Mouse (Mus musculus) hindbrain, embryonic 13.5 days (tissue): ENCODE measurements at regions not wholly inside any gene's neighbourhood (a gene's known extent, or its start where the extent isn't known, plus 50 kb on each side); places are given as distances from the start of the nearest gene placed in this dataset.
A peak's percentile ranks its signal among the peaks of the same experiment; 100 is the strongest.

Experiments
- ATAC-seq: fragments of 200-750 bp; cut with Nextera tagmentation; 2 replicates; pipeline ENCODE4 v1.8.0; 2017; ENCODE audit warnings: moderate TSS enrichment; ENCODE audit not compliant: low FRiP score
- H3K27ac ChIP-seq: fragments of 300-500 bp; sonication (generic); 2 replicates; pipeline ENCODE4 v1.5.1; 2015; ENCODE audit warnings: inconsistent platforms, mild to moderate bottlenecking, moderate library complexity
- H3K27me3 ChIP-seq: fragments of 300-500 bp; sonication (generic); 2 replicates; pipeline ENCODE4 v1.6.1; 2015; ENCODE audit warnings: mild to moderate bottlenecking, inconsistent platforms
- H3K36me3 ChIP-seq: fragments of 300-500 bp; sonication (generic); 2 replicates; pipeline ENCODE4 v1.6.1; 2015; ENCODE audit warnings: mild to moderate bottlenecking, inconsistent platforms
- H3K4me1 ChIP-seq: fragments of 300-500 bp; sonication (generic); replicated peaks from 2 replicates; pipeline ENCODE4 v1.6.1; 2015; ENCODE audit warnings: inconsistent platforms
- H3K4me2 ChIP-seq: fragments of 300-500 bp; sonication (generic); 2 replicates; pipeline ENCODE4 v1.6.1; 2015; ENCODE audit warnings: inconsistent platforms, mild to moderate bottlenecking, moderate library complexity
- H3K4me3 ChIP-seq: fragments of 300-500 bp; sonication (generic); 2 replicates; pipeline ENCODE4 v1.5.1; 2015; ENCODE audit warnings: mild to moderate bottlenecking, inconsistent platforms
- H3K9ac ChIP-seq: fragments of 300-500 bp; sonication (generic); 2 replicates; pipeline ENCODE4 v1.6.1; 2015; ENCODE audit warnings: mild to moderate bottlenecking, inconsistent platforms
- H3K9me3 ChIP-seq: fragments of 300-500 bp; sonication (generic); 2 replicates; pipeline ENCODE4 v1.6.1; 2016; ENCODE audit warnings: inconsistent platforms
- WGBS: fragments of 180-500 bp; shearing (Covaris S2); methylation state at CpG from one replicate; pipeline ENCODE4 v1.1.7; 2015; 5-methylcytosine and 5-hydroxymethylcytosine counted together

DNA sequence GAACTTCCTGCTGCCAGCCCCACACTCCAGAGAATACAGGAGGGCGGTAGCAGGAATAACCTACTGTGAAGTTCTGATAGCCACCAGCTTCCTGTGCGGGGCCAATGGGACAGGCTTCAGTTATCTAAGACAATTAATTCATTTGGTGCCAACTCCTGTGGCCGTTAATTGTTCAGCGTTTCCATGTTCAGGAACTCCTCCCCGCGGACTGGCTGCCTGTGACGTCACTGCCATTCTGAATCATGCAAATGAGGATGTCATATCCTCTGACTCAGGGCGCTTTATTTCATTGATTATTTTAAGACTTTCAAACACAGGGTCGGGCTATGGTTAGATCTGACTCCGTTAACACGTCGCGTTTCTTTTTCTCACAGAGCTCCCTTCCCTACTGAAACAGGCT is 225.8 kb upstream of the N6amt1 start:
- no peaks in the 10 kb centered on the region for H3K27me3 ChIP-seq
- H3K4me1 ChIP-seq: 0 out of 2 replicates have a peak, but pooled peaks cover 3% of the 10 kb centered on the region
- H3K4me2 ChIP-seq: 0 out of 2 replicates have a peak overlapping the region, but pooled peaks have one; percentile 27
- no peak overlapping the region for H3K27ac ChIP-seq
- H3K9me3 ChIP-seq: no peaks in the 10 kb centered on the region
- no peaks in the 10 kb centered on the region for H3K36me3 ChIP-seq
- no peak overlapping the region; the same call in 1 of the 2 replicates for H3K4me3 ChIP-seq
- peak; percentile 59 for ATAC-seq
- H3K9ac ChIP-seq: no peak overlapping the region
- WGBS: 69% methylated on average over 13 of the region's 13 CpGs

DNA sequence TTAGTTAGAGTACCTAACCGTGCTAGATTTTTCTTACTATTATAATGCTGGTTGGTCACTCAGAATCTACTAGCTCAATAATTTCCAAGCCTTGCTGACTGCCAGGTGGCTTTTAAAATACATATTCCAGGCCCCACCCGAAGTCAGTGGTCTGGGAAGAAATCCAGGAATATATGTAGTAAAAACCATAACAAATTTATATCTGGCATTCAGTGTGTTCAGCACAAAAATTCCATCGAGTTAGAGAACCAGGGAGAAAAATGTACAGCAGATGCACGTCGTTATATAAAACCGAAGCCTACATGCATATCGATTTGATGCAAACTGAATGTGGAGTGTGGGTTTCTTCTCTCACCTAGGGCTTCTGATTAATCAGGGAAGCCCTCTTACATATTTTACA is 229.5 kb upstream of the N6amt1 start:
- H3K27ac ChIP-seq: no peak overlapping the region
- no peak overlapping the region for H3K4me2 ChIP-seq
- H3K9ac ChIP-seq: no peak overlapping the region
- H3K4me1 ChIP-seq: 0 out of 2 replicates have a peak, but pooled peaks cover 3% of the 10 kb centered on the region
- no peaks in the 10 kb centered on the region for H3K36me3 ChIP-seq
- ATAC-seq: no peak
- no peak overlapping the region for H3K4me3 ChIP-seq
- H3K9me3 ChIP-seq: no peaks in the 10 kb centered on the region
- WGBS: 93% methylated on average over 7 of the region's 7 CpGs
- H3K27me3 ChIP-seq: no peaks in the 10 kb centered on the region

- no peak overlapping the region for H3K4me3 ChIP-seq
- no peaks in the 10 kb centered on the region for H3K36me3 ChIP-seq
- H3K4me2 ChIP-seq: no peak overlapping the region
- WGBS: 77% methylated on average over 2 of the region's 2 CpGs
- H3K27ac ChIP-seq: no peak overlapping the region
- H3K9ac ChIP-seq: no peak overlapping the region
- no peaks in the 10 kb centered on the region for H3K27me3 ChIP-seq
- no peaks in the 10 kb centered on the region for H3K4me1 ChIP-seq
- H3K9me3 ChIP-seq: no peaks in the 10 kb centered on the region
- no peak for ATAC-seq
Observed at GRCm38 (mm10) chr16:87103599-87103998, 250.4 kb upstream of the N6amt1 start.

GRCm38 (mm10) chr16:87102057-87102456 is 251.9 kb upstream of the N6amt1 start:
- no peaks in the 10 kb centered on the region for H3K27me3 ChIP-seq
- H3K27ac ChIP-seq: no peak overlapping the region
- H3K4me3 ChIP-seq: no peak overlapping the region
- no peaks in the 10 kb centered on the region for H3K9me3 ChIP-seq
- H3K9ac ChIP-seq: no peak overlapping the region
- no peaks in the 10 kb centered on the region for H3K36me3 ChIP-seq
- no peak for ATAC-seq
- no peaks in the 10 kb centered on the region for H3K4me1 ChIP-seq
- H3K4me2 ChIP-seq: no peak overlapping the region

DNA sequence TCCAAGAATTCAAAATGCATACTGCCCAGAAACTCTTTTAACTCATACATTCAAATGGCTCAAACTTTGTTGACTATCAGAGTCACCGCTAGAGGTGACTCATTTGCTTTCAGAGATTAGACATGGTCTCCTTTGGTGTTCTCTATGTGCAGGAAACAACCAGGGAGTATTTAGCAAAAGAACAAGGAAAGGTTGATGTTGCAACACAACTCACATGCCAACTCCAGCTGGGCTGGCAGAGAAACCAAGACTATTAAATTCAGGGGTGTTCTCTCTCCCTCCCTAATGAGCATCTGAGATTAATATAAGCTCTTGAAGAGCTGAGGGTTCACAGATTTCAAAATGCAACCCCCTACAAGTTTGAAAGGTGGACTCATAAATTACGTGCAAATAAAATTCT is 262.0 kb upstream of the N6amt1 start:
- Histone ChIP-seq H3K27ac (no peak overlapping the region), H3K4me3 (no peak overlapping the region), H3K4me2 (no peak overlapping the region), H3K9me3 (no peaks in the 10 kb centered on the region), H3K9ac (no peak overlapping the region), H3K4me1 (no peaks in the 10 kb centered on the region), H3K27me3 (no peaks in the 10 kb centered on the region), H3K36me3 (no peaks in the 10 kb centered on the region)
- 79% methylated on average over 2 of the region's 2 CpGs for WGBS
- ATAC-seq: no peak

- no peak overlapping the region for H3K4me2 ChIP-seq
- ATAC-seq: no peak
- no peaks in the 10 kb centered on the region for H3K27me3 ChIP-seq
- H3K36me3 ChIP-seq: no peaks in the 10 kb centered on the region
- no peak overlapping the region for H3K27ac ChIP-seq
- no peaks in the 10 kb centered on the region for H3K4me1 ChIP-seq
- H3K4me3 ChIP-seq: no peak overlapping the region
- 90% methylated on average over 3 of the region's 3 CpGs for WGBS
- H3K9ac ChIP-seq: no peak overlapping the region
- no peaks in the 10 kb centered on the region for H3K9me3 ChIP-seq
Observed at GRCm38 (mm10) chr16:87089322-87089721, 264.7 kb upstream of the N6amt1 start.

DNA sequence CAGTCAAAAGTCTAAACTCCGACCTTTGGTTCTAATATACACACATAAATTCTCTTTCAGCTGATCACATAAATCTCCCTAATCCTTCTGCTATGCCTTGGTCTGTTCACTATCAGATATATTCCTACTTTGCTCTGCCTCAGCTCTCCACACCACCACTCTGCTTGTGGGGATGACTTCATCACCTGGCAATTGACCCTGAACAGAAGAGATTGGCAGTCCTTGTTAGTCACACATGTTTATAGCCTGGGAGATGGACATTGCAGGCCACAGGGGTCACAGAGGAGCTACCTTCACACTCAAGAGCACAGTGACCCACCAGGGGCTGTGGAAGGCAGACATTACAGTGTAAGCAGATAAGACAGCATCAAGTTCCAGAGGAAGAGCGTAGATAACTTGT is 270.5 kb upstream of the N6amt1 start:
- 85% methylated on average over 2 of the region's 2 CpGs for WGBS
- Histone ChIP-seq H3K4me1 (no peaks in the 10 kb centered on the region), H3K9ac (no peak overlapping the region), H3K9me3 (no peaks in the 10 kb centered on the region), H3K36me3 (no peaks in the 10 kb centered on the region), H3K4me2 (no peak overlapping the region), H3K27ac (no peak overlapping the region), H3K4me3 (no peak overlapping the region), H3K27me3 (no peaks in the 10 kb centered on the region)
- no peak for ATAC-seq

DNA sequence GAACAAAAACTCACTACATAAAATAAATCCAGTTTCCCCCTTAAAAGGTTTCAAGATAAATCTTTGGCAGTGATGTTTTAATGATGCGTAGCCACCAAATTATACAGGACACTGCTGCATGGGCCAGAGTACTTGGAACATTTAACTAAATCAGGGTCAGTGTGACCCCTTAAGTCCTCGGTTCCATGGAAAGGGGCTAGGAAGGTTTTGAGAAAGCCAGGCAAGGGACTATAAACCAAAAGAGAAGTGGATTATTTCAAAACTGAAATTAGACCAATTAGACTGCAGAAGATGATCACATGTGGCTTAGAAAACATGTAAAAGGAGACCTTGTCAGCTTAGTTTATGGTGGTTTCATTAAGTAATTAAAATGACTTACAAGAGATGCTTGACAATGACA is 276.6 kb upstream of the N6amt1 start:
- H3K9me3 ChIP-seq: no peaks in the 10 kb centered on the region

GRCm38 (mm10) chr16:87069294-87069693 is 284.7 kb upstream of the N6amt1 start:
- H3K4me1 ChIP-seq: no peaks in the 10 kb centered on the region
- no peak overlapping the region for H3K4me2 ChIP-seq
- H3K9me3 ChIP-seq: no peaks in the 10 kb centered on the region
- H3K36me3 ChIP-seq: no peaks in the 10 kb centered on the region
- no peaks in the 10 kb centered on the region for H3K27me3 ChIP-seq
- WGBS: 70% methylated on average over 2 of the region's 2 CpGs
- no peak overlapping the region for H3K4me3 ChIP-seq
- no peak for ATAC-seq
- no peak overlapping the region for H3K27ac ChIP-seq
- H3K9ac ChIP-seq: no peak overlapping the region

More for the DNA sequence above, 276.6 kb upstream of the N6amt1 start:
- no peak overlapping the region for H3K9ac ChIP-seq
- no peak overlapping the region for H3K4me2 ChIP-seq
- ATAC-seq: no peak
- H3K4me1 ChIP-seq: no peaks in the 10 kb centered on the region
- no peak overlapping the region for H3K4me3 ChIP-seq
- H3K36me3 ChIP-seq: no peaks in the 10 kb centered on the region
- H3K27me3 ChIP-seq: no peaks in the 10 kb centered on the region
- H3K27ac ChIP-seq: no peak overlapping the region
- WGBS: 92% methylated on average over 2 of the region's 2 CpGs

GRCm38 (mm10) chr16:87067981-87068380 is 286.0 kb upstream of the N6amt1 start:
- Histone ChIP-seq H3K27ac (no peak overlapping the region), H3K4me1 (no peaks in the 10 kb centered on the region), H3K36me3 (no peaks in the 10 kb centered on the region), H3K27me3 (no peaks in the 10 kb centered on the region), H3K4me2 (no peak overlapping the region), H3K4me3 (no peak overlapping the region), H3K9ac (no peak overlapping the region), H3K9me3 (no peaks in the 10 kb centered on the region)
- 87% methylated on average over 1 of the region's 1 CpGs for WGBS
- no peak for ATAC-seq

DNA sequence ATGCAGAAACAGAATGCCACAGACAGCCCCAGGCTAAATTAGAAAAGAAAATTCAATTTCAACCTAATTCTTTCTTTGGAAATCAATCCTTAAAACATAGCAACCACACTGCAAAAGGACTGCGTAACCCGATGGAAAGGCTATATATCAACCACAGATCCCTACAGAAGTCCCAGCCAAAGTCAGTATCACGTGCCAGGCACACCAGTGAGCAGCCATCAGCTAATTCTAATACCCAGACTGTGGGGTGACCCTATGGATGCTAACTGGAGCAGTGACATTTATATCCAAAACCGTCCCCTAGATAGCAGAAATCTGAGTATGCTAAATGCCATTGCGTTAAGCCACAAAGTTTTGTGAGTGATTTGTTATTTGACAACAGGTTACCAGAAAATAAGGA is 286.5 kb upstream of the N6amt1 start:
- no peak overlapping the region for H3K9ac ChIP-seq
- H3K4me2 ChIP-seq: no peak overlapping the region
- 81% methylated on average over 5 of the region's 5 CpGs for WGBS
- ATAC-seq: no peak
- no peak overlapping the region for H3K27ac ChIP-seq
- H3K9me3 ChIP-seq: no peaks in the 10 kb centered on the region
- no peak overlapping the region for H3K4me3 ChIP-seq
- H3K4me1 ChIP-seq: no peaks in the 10 kb centered on the region
- H3K36me3 ChIP-seq: no peaks in the 10 kb centered on the region
- no peaks in the 10 kb centered on the region for H3K27me3 ChIP-seq

- ATAC-seq: no peak
- no peaks in the 10 kb centered on the region for H3K36me3 ChIP-seq
- no peaks in the 10 kb centered on the region for H3K4me1 ChIP-seq
- H3K9ac ChIP-seq: no peak overlapping the region
- no peak overlapping the region for H3K27ac ChIP-seq
- 86% methylated on average over 8 of the region's 8 CpGs for WGBS
- H3K27me3 ChIP-seq: no peaks in the 10 kb centered on the region
- no peak overlapping the region for H3K4me3 ChIP-seq
- H3K4me2 ChIP-seq: no peak overlapping the region
- no peaks in the 10 kb centered on the region for H3K9me3 ChIP-seq
Observed at GRCm38 (mm10) chr16:87060473-87060872, 293.5 kb upstream of the N6amt1 start.

DNA sequence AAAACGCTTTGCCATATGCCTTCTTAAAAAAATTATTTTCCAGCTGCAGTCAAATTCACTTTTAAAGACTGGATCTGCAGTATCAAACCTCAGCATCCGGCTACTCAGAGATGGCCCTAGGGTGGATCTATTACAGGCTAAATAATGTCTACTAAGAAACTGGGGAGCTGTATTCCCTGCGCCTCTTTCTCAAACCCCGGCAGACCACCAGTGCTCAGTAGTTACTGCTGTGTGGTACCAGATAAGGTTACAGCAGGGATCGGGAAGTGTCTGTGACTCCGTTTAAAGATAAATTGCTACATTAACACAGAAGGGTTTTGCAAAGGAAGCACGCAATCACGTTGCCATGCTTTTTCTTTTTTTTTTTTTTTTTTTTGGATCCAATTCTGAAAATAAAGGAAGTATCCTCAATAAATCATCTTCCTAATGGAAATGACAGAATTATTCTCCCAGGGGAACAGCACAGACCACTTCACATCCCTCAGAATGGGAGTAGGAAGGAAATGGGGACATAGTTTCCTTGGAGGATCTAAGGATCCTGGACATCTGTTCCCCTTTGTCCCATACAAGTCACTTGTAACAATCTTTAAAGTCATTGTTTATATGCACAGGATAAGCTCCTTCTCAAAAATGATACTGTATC is 304.1 kb upstream of the N6amt1 start:
- ATAC-seq: no peak
- Histone ChIP-seq H3K36me3 (no peaks in the 10 kb centered on the region), H3K9me3 (no peaks in the 10 kb centered on the region), H3K4me1 (no peaks in the 10 kb centered on the region), H3K4me2 (no peak overlapping the region), H3K9ac (no peak overlapping the region), H3K27me3 (no peaks in the 10 kb centered on the region), H3K4me3 (no peak overlapping the region), H3K27ac (no peak overlapping the region)
- 76% methylated on average over 8 of the region's 8 CpGs for WGBS
